Mouse (Mus musculus) hindbrain, embryonic 12.5 days (tissue): Measurements from ENCODE around the gene Gmds. TPM values are rescaled to one million over a fixed set of nuclear protein-coding genes. Genes with fewer than 3 reads are reported as not detected.
A peak's percentile ranks its signal among the peaks of the same experiment; 100 is the strongest.

Source experiments
- ATAC-seq: fragments of 200-750 bp; cut with Nextera tagmentation; 2 replicates; pipeline ENCODE4 v1.8.0; 2017; ENCODE audit warnings: moderate TSS enrichment; ENCODE audit not compliant: low FRiP score
- H3K27ac ChIP-seq: fragments of 300-500 bp; sonication (generic); 2 replicates; pipeline ENCODE4 v1.5.1; 2016; ENCODE audit warnings: mild to moderate bottlenecking
- H3K27me3 ChIP-seq: fragments of 300-500 bp; sonication (generic); 2 replicates; pipeline ENCODE4 v1.6.1; 2016; ENCODE audit warnings: mild to moderate bottlenecking
- H3K36me3 ChIP-seq: fragments of 300-500 bp; sonication (generic); 2 replicates; pipeline ENCODE4 v1.6.1; 2016; ENCODE audit warnings: mild to moderate bottlenecking
- H3K4me1 ChIP-seq: fragments of 300-500 bp; sonication (generic); 2 replicates; pipeline ENCODE4 v1.6.1; 2016
- H3K4me2 ChIP-seq: fragments of 300-500 bp; sonication (generic); replicated peaks from 2 replicates; pipeline ENCODE4 v1.6.1; 2016; ENCODE audit warnings: mild to moderate bottlenecking
- H3K4me3 ChIP-seq: fragments of 300-500 bp; sonication (generic); 2 replicates; pipeline ENCODE4 v1.5.1; 2016; ENCODE audit warnings: mild to moderate bottlenecking
- H3K9ac ChIP-seq: fragments of 300-500 bp; sonication (generic); 2 replicates; pipeline ENCODE4 v1.6.1; 2016; ENCODE audit warnings: mild to moderate bottlenecking, moderate library complexity
- H3K9me3 ChIP-seq: fragments of 300-500 bp; sonication (generic); replicated peaks from 2 replicates; pipeline ENCODE4 v1.6.1; 2016; ENCODE audit warnings: mild to moderate bottlenecking
- WGBS: fragments of 180-500 bp; shearing (Covaris S2); methylation state at CpG from one replicate; pipeline ENCODE4 v1.1.7; 2016; 5-methylcytosine and 5-hydroxymethylcytosine counted together
- polyA plus RNA-seq: library from polyadenylated mRNA; unstranded; fragments of >200 nt; fragmentation: Nextera tagmentation; extraction: Ambion mirVana; gene quantifications from 2 replicates; pipeline ENCODE4 v1.2.1, GENCODE M21; 2016

The Gmds gene
- polyA plus RNA-seq, 1 experiment from 2014 or later: 34.4 TPM

DNA sequence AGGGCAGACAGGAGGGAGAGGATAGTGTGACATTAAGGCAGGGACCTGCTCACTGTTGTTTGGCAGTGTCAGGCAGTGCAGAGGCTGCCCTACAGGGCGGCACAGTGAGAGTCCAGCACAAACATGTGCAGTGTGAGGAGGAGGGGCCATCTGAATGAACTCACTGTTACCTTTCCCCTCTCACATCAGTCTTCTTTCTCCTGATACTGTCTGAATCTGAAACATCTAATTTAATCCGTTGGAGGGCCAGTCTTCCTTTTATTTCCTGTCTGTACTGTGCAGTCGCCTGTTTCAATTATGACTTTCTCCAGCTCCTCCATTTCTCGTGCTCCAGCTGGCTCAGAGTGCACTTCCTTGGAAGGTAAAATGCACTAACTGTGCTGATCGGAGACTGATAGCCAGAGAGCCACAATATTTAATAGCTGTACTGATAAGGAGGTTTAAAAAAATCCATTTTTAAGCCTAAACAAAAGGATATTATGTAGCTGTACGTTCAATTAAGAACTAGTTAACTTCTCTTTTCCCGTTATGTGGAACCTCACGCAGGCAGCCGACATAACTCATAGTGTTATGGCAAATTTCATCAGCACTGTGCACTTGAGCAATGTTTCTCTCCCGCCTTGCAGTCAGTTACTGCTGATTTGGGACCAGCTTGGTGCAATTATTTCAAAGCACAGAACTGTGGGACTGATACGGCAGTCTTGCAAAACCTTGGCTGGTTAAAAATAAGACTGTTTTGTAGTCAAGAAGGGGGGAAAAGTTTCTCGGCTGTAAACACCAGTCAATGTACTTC lies 345.9 kb downstream of the Gmds start:
- peak; percentile 50; the same call in 1 of the 2 replicates for ATAC-seq
- Histone ChIP-seq H3K9ac (no peak overlapping the region), H3K9me3 (peaks cover 8% of the 10 kb centered on the region; the same call in 1 of the 2 replicates), H3K36me3 (no peaks in the 10 kb centered on the region), H3K4me2 (no peak overlapping the region), H3K27me3 (no peaks in the 10 kb centered on the region), H3K4me3 (no peak overlapping the region), H3K4me1 (peaks cover 5% of the 10 kb centered on the region), H3K27ac (peak overlapping the region; percentile 52; the same call in 1 of the 2 replicates)
- WGBS: 57% methylated on average over 12 of the region's 12 CpGs

GRCm38 (mm10) chr13:31981198-31981597 lies 357.3 kb downstream of the Gmds start:
- no peaks in the 10 kb centered on the region for H3K27me3 ChIP-seq
- H3K9me3 ChIP-seq: no peaks in the 10 kb centered on the region
- no peaks in the 10 kb centered on the region for H3K4me1 ChIP-seq
- no peak overlapping the region for H3K4me2 ChIP-seq
- H3K4me3 ChIP-seq: no peak overlapping the region
- H3K36me3 ChIP-seq: no peaks in the 10 kb centered on the region
- no peak for ATAC-seq
- no peak overlapping the region for H3K9ac ChIP-seq
- H3K27ac ChIP-seq: no peak overlapping the region
- 78% methylated on average over 1 of the region's 1 CpGs for WGBS

DNA sequence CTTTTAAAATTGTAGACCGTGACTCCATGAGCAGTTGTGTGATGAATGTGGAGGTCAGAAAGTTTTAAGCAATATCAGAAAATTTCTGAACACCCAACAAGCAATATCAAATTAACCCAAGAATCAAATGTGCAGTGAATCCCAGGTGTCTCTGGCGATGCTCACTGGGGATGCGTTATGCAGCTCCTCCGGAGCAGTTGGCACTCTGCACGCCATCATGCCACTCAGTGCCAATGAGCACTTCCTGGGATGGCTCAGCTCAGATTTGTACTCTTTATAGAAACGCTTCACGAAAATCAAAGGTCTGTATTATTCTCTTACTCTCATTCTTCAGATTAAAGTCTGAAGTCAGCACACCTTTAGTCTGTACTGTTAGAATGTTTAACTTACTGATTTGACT lies 360.4 kb downstream of the Gmds start:
- ATAC-seq: no peak

DNA sequence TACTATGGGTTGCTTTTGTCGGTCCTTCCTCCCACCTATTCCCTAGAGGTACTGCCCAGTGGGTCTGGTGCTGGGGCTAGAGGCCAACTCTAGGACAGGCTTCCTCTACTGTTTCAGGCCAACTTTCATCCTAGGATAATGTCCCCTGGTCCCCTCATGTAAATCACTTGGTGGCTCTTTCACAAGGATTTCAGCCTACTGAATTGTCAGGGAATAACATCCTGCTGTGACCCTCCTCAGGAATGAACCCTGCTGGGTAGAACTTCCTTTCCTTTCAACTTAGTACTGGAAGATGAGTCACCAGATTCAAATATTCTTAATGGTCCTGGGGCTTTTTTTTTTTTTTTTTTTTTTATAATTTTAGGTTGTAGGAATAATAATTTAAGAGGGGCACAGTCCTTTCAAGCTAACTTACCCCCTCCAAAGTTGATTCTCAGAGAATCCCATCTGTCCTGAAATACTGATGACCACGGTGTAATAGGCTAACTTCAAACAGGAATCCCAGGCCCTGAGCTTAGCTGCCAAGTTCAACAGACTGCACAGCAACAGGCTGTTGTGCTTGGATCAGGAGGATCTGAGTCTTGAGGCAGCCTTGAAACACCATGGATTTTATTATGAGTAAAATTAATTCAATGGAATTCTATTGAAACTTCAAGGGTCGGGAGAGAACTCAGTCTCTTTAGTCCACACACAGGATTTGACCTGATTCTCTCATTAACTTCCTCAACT lies 363.6 kb downstream of the Gmds start:
- no peak overlapping the region for H3K4me2 ChIP-seq
- 42% methylated on average over 3 of the region's 3 CpGs for WGBS
- H3K9me3 ChIP-seq: no peaks in the 10 kb centered on the region
- no peak overlapping the region for H3K4me3 ChIP-seq
- no peak for ATAC-seq
- no peak overlapping the region for H3K27ac ChIP-seq
- no peak overlapping the region for H3K9ac ChIP-seq
- H3K36me3 ChIP-seq: no peaks in the 10 kb centered on the region
- H3K27me3 ChIP-seq: no peaks in the 10 kb centered on the region
- peaks cover 3% of the 10 kb centered on the region for H3K4me1 ChIP-seq

More for the DNA sequence above, 360.4 kb downstream of the Gmds start:
- Histone ChIP-seq H3K27me3 (no peaks in the 10 kb centered on the region), H3K9ac (no peak overlapping the region), H3K4me2 (no peak overlapping the region), H3K4me1 (no peaks in the 10 kb centered on the region), H3K27ac (no peak overlapping the region), H3K36me3 (no peaks in the 10 kb centered on the region), H3K9me3 (no peaks in the 10 kb centered on the region), H3K4me3 (no peak overlapping the region)
- WGBS: 96% methylated on average over 7 of the region's 7 CpGs

DNA sequence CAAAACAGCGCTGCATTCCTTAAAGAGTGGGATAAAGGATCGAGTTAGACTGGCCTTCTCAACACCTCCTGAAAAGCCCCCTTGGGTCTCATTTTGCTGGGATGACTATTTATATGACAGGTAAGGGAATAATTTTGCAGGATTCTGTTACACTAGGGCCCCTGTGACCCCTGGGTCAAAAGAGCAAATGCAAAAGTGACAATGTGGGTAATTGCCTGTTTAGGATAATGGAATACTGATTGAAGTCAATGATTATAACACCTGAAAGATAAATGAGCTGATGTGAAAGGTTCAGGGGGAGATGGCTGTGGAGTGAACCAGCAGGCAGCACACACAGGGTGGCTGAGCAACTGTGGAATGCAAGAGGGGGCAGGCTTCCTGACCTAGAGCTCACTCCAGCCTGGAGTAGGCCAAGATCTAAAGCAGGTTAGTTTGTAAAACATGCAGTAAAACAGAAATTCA lies 367.5 kb downstream of the Gmds start:
- no peaks in the 10 kb centered on the region for H3K36me3 ChIP-seq
- no peaks in the 10 kb centered on the region for H3K27me3 ChIP-seq
- H3K9ac ChIP-seq: no peak overlapping the region
- no peak for ATAC-seq
- no peaks in the 10 kb centered on the region for H3K9me3 ChIP-seq
- H3K27ac ChIP-seq: peak overlapping the region; percentile 35; the same call in 1 of the 2 replicates
- H3K4me3 ChIP-seq: no peak overlapping the region
- H3K4me2 ChIP-seq: no peak overlapping the region
- 48% methylated on average over 2 of the region's 2 CpGs for whole genome bisulfite sequencing
- peaks cover 6% of the 10 kb centered on the region for H3K4me1 ChIP-seq

DNA sequence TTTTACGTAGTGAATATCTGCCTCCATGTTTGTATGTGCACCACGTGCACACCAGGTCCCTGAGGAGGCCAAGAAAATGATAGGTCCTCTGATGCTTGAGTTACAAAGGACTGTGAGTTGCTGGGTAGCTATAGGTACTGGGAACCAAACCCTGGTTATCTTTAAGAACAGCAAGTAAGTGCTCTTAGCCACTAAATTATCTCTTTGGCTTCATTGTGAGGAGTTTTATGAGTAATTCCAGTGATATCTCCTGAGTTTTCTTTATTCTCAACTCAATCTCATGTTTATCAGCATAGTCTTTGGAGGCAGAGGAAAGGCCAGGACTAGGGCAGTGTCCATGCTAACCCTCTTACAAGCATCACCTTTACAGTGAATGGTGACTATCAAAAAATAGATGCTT lies 370.3 kb downstream of the Gmds start:
- H3K4me1 ChIP-seq: peaks cover 6% of the 10 kb centered on the region
- H3K4me2 ChIP-seq: no peak overlapping the region
- 75% methylated on average over 2 of the region's 2 CpGs for WGBS
- no peaks in the 10 kb centered on the region for H3K9me3 ChIP-seq
- no peaks in the 10 kb centered on the region for H3K27me3 ChIP-seq
- no peak overlapping the region for H3K9ac ChIP-seq
- H3K4me3 ChIP-seq: no peak overlapping the region
- H3K27ac ChIP-seq: no peak overlapping the region
- no peaks in the 10 kb centered on the region for H3K36me3 ChIP-seq
- ATAC-seq: no peak

DNA sequence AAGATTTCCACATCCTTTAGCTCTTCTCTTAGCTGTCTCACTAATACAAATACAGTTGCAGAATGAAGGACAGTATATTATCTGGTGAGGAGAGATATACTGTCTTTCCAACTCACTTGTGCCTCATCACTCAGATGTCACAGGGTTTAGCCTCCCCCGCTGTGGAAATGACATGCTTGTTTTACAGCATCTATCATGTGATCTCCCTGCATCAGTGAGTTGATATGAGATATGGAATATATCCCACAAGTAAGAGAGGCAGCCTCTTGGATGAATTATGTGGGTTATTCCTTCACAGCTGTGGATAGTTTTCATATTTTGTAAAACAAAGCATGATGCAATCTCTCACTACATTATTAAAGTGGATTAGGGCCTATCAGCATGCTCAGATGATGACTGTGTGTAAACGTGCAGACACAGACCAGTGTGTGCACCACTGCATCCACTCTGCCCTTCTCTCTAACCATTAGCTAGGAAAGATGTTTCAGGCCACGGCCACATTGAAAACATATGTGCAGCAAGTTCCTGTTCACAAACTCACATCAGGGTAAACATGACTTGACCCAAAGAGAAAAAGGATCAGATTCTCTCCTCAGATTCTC lies 371.5 kb downstream of the Gmds start:
- WGBS: 72% methylated on average over 3 of the region's 3 CpGs
- H3K9me3 ChIP-seq: no peaks in the 10 kb centered on the region

GRCm38 (mm10) chr13:31960514-31960913 lies 378.0 kb downstream of the Gmds start:
- H3K27ac ChIP-seq: no peak overlapping the region
- H3K9me3 ChIP-seq: no peaks in the 10 kb centered on the region
- 0 out of 2 replicates have a peak, but pooled peaks cover 5% of the 10 kb centered on the region for H3K4me1 ChIP-seq
- no peak overlapping the region for H3K4me2 ChIP-seq
- H3K36me3 ChIP-seq: no peaks in the 10 kb centered on the region
- no peak overlapping the region for H3K9ac ChIP-seq
- WGBS: 40% methylated on average over 3 of the region's 3 CpGs
- H3K27me3 ChIP-seq: no peaks in the 10 kb centered on the region
- no peak overlapping the region for H3K4me3 ChIP-seq
- ATAC-seq: no peak

More for the DNA sequence above, 371.5 kb downstream of the Gmds start:
- Histone ChIP-seq H3K27me3 (no peaks in the 10 kb centered on the region), H3K36me3 (no peaks in the 10 kb centered on the region), H3K9ac (no peak overlapping the region), H3K4me2 (no peak overlapping the region), H3K4me1 (peaks cover 6% of the 10 kb centered on the region), H3K4me3 (no peak overlapping the region), H3K27ac (no peak overlapping the region)
- ATAC-seq: no peak

DNA sequence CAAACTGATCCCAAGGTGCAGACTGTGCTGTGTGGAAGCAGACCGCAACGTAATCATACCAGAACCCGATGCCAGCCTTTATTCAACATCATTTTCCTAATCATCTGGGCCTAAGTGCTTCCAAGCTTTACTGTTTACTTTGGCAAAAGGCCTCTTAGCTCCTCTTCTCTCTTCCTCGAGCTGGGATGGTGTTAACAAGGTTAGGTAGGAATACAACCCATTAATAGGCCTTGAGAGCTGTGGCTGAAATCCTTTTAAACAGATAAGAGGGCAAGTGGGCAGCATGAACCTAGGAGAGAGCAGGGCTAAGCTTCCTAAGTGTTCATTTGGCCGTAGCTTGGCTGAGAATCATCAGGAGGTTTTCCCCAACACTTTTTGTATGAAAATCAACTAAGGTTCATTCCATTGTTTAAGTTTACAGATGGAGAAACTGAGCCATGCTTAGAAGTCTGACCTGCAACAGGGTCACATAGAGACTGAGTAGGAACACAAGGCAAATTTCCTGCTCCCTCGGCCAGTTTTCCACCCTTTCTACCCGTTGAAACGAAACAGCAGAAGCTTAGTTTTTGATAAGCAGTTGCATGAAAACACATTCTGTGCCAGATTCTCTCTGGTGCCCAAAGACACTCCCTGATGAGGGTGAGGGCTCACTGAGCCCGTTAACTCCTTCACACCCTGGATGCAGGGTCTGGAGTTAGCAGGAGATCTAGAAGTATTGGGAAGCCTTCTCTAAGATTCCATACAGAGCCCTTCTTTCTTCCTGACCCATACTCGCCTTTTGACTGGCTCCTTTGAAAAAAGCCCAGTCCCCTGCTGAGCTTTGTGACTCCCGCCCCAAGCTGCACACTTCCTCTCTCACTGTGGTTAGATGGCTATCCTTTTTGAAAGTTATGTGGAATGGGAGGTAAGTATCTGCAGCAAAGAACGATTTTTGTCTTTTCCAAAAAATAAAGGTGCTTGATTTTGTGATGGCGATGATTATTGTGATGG lies 379.9 kb downstream of the Gmds start:
- Histone ChIP-seq H3K4me1 (0 out of 2 replicates have a peak, but pooled peaks cover 8% of the 10 kb centered on the region), H3K4me3 (no peak overlapping the region), H3K4me2 (no peak overlapping the region), H3K27ac (no peak overlapping the region), H3K9me3 (no peaks in the 10 kb centered on the region), H3K9ac (no peak overlapping the region), H3K36me3 (no peaks in the 10 kb centered on the region), H3K27me3 (no peaks in the 10 kb centered on the region)
- ATAC-seq: no peak
- WGBS: 56% methylated on average over 13 of the region's 13 CpGs

DNA sequence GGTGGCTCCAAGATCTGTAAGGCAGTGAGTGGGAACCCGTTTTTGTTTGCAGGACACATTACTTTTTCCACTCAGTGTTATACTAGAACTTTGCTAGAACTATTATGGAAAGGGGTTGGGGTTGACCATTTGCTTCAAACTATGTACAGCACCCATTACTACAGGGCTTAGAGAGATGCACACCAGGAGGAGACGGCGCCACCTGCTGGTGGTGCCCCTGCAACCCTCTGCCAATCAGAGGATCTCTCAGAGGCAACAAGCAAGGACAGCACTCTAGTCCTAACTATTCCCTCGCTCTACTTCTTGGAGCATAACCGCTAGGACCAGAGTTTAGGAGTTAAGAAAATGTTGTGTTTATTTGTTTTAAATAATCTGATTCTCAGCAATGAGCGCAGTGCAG lies 382.0 kb downstream of the Gmds start:
- ATAC-seq: no peak
- Histone ChIP-seq H3K36me3 (no peaks in the 10 kb centered on the region), H3K27me3 (no peaks in the 10 kb centered on the region), H3K4me3 (no peak overlapping the region), H3K9ac (no peak overlapping the region), H3K4me1 (0 out of 2 replicates have a peak, but pooled peaks cover 8% of the 10 kb centered on the region), H3K9me3 (no peaks in the 10 kb centered on the region), H3K4me2 (no peak overlapping the region), H3K27ac (no peak overlapping the region)
- WGBS: 80% methylated on average over 6 of the region's 6 CpGs

DNA sequence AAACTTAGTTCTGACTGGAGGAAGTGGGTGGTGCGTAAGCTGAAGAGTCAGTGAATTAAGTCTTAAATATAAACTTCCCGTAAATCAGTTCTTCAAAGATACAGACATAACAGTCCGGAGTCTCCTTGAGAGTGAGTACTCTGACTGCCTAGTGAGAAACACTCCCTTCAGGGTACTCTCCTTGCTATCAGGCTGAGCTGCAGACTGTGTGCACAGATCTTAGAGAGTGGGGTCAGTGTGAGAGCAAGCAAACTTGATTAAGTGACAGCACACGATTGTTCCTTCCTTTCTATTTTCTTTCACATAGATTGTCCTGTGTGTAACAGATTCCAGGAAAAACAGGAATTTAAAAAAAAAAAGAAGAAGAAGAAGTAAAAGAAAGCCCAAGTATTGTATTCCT lies 382.4 kb downstream of the Gmds start:
- WGBS: 77% methylated on average over 4 of the region's 4 CpGs
- Histone ChIP-seq H3K4me2 (no peak overlapping the region), H3K4me1 (0 out of 2 replicates have a peak, but pooled peaks cover 8% of the 10 kb centered on the region), H3K9ac (no peak overlapping the region), H3K4me3 (no peak overlapping the region), H3K36me3 (no peaks in the 10 kb centered on the region), H3K27me3 (no peaks in the 10 kb centered on the region), H3K27ac (no peak overlapping the region), H3K9me3 (no peaks in the 10 kb centered on the region)
- no peak for ATAC-seq
